Mouse (Mus musculus): Measurements from ENCODE around the gene D030056L22Rik.

- TF ChIP-seq CTCF (IDR thresholded peaks at IDR 0.05; ENCODE audit: insufficient read depth, low read length) (no peak), POLR2A (IDR thresholded peaks at IDR 0.05; ENCODE audit: borderline replicate concordance, extremely low read depth, low read depth, low read length) (no peak)
Observed at GRCm38 (mm10) chr19:18669551-18669950, 43.4 kb upstream of the D030056L22Rik start.

Data from lung, adult 2 months (tissue).